ENCODE assay signal across 26 mouse cellular contexts in genomic region chr4:150749066-150749465, GRCm38 (mm10).
DNase-seq lines count a peak whose midpoint lies in the region; ATAC-seq and TF ChIP-seq lines count a peak whose summit lies in the region.
"Had no signal": no experiment of that assay in that cellular context is flagged by ENCODE, and none has a peak within 500 bp of the region (broad histone marks: within the 10 kb centered on the region; RNA-seq: fewer than 3 reads in every experiment).

No protein-coding gene starts in this region.

- ATAC-seq in lung, embryonic 14.5 days (ENCODE audit: insufficient read depth), result no peak
- ATAC-seq: forebrain, embryonic 13.5 days; hindbrain, embryonic 16.5 days; midbrain, embryonic 15.5 days had no signal

- no peaks in the 10 kb centered on the region for H3K9me3 ChIP-seq in heart, embryonic 10.5 days
- H3K9me3 ChIP-seq in lung, embryonic 14.5 days (ENCODE audit: low read depth, low read length), result no peaks in the 10 kb centered on the region
- H3K9me3 ChIP-seq: embryonic facial prominence, embryonic 13.5 days; forebrain, embryonic 13.5 days; heart, embryonic 15.5 days; lung, embryonic 15.5 days; midbrain, embryonic 15.5 days; neural tube, embryonic 13.5 days had no signal

- H3K9ac ChIP-seq in lung, embryonic 14.5 days, result no peak overlapping the region
- H3K9ac ChIP-seq: embryonic facial prominence, embryonic 13.5 days; forebrain, embryonic 13.5 days; heart, embryonic 15.5 days; liver, embryonic 14.5 days; lung, embryonic 15.5 days; midbrain, embryonic 15.5 days; neural tube, embryonic 13.5 days had no signal

- no peak overlapping the region for H3K4me3 ChIP-seq in heart, embryonic 10.5 days
- H3K4me3 ChIP-seq in lung, embryonic 14.5 days (ENCODE audit: low read depth, low read length), result no peak overlapping the region
- H3K4me3 ChIP-seq: embryonic facial prominence, embryonic 13.5 days; erythroblast, embryonic 14.5 days; forebrain, embryonic 13.5 days; gastrocnemius, adult 2 months; heart, embryonic 15.5 days; lung, embryonic 15.5 days; midbrain, embryonic 15.5 days; neural tube, embryonic 13.5 days had no signal

- no peak overlapping the region for H3K4me2 ChIP-seq in lung, embryonic 14.5 days
- H3K4me2 ChIP-seq: embryonic facial prominence, embryonic 13.5 days; forebrain, embryonic 13.5 days; heart, embryonic 15.5 days; lung, embryonic 15.5 days; midbrain, embryonic 15.5 days; neural tube, embryonic 13.5 days had no signal

- TF ChIP-seq CTCF in lung, embryonic 14.5 days (IDR thresholded peaks at IDR 0.05; ENCODE audit: low read depth), result no peak

- 80% methylated on average over 8 of the region's 8 CpGs for WGBS in heart, embryonic 10.5 days
- WGBS in lung, embryonic 14.5 days, result 81% methylated on average over 8 of the region's 8 CpGs

- peaks cover 48% of the 10 kb centered on the region for H3K4me1 ChIP-seq in heart, embryonic 10.5 days
- peaks cover 28% of the 10 kb centered on the region for H3K4me1 ChIP-seq in lung, embryonic 14.5 days (ENCODE audit: insufficient read depth)

- peak overlapping the region; percentile 70 for H3K27ac ChIP-seq in heart, embryonic 10.5 days
- 0 out of 2 replicates have a peak overlapping the region, but pooled peaks have one; percentile 12 for H3K27ac ChIP-seq in lung, embryonic 14.5 days (ENCODE audit: low read depth)
- H3K27ac ChIP-seq: embryonic facial prominence, embryonic 13.5 days; forebrain, embryonic 13.5 days; gastrocnemius, adult 2 months; liver, embryonic 14.5 days; lung, embryonic 15.5 days; midbrain, embryonic 15.5 days; neural tube, embryonic 13.5 days had no signal

- H3K36me3 ChIP-seq in heart, embryonic 10.5 days, result no peaks in the 10 kb centered on the region
- H3K36me3 ChIP-seq in lung, embryonic 14.5 days (ENCODE audit: insufficient read depth), result no peaks in the 10 kb centered on the region
- H3K36me3 ChIP-seq: embryonic facial prominence, embryonic 13.5 days; heart, embryonic 15.5 days; lung, embryonic 15.5 days; midbrain, embryonic 15.5 days; neural tube, embryonic 13.5 days had no signal

- no peak for DNase-seq in heart, embryonic 10.5 days (ENCODE audit: low spot score)
- DNase-seq in heart, postnatal 10 days, result no peak
- peak; percentile 31 to 50 for DNase-seq in kidney, adult 8-10 months
- no peak for DNase-seq in kidney, adult 11 months
- no peak for DNase-seq in lung, embryonic 14.5 days
- no peak for DNase-seq in lung, postnatal 10 days
- DNase-seq in right cerebral cortex, postnatal 36 days (ENCODE audit: low spot score in 2 of 2), result no peak
- DNase-seq: adrenal gland, postnatal 14 days; cerebellum, adult 2 months; cerebellum, postnatal 25 days; gastrocnemius, adult 2 months; left cerebral cortex, postnatal 4 days; lung, postnatal 4 days; retina, postnatal 1 day; right cerebral cortex, postnatal 25 days; thymus, adult 18-20 months; thymus, postnatal 36 days had no signal

- 0 out of 2 replicates have a peak, but pooled peaks cover 15% of the 10 kb centered on the region for H3K27me3 ChIP-seq in heart, embryonic 10.5 days (ENCODE audit: insufficient read depth, poor library complexity, severe bottlenecking)
- H3K27me3 ChIP-seq in lung, embryonic 14.5 days (ENCODE audit: insufficient read depth, low read length), result no peaks in the 10 kb centered on the region
- H3K27me3 ChIP-seq: embryonic facial prominence, embryonic 13.5 days; forebrain, embryonic 13.5 days; heart, embryonic 15.5 days; lung, embryonic 15.5 days; midbrain, embryonic 15.5 days; neural tube, embryonic 13.5 days had no signal

- intact Hi-C loops in heart, postnatal 10 days (cut with DNase I), result no loop called here

Comparison
In these comparisons a context has a peak if more than half of its experiments do, and no peak if none do; other contexts are left out.
1. DNase-seq: peak in kidney, adult 8-10 months (2 of 2); none in heart, embryonic 10.5 days (single experiment), heart, postnatal 10 days (0 of 2), kidney, adult 11 months (single experiment), lung, embryonic 14.5 days (single experiment), lung, postnatal 10 days (single experiment) and right cerebral cortex, postnatal 36 days (0 of 2).